Mouse (Mus musculus) heart, adult 2 months (tissue): ENCODE results near the gene Itln1. TPM values are rescaled to one million over a fixed set of nuclear protein-coding genes. Genes with fewer than 3 reads are reported as not detected.

Source experiments
- DNase-seq, 2 experiments: peaks; one replicate each; pipeline ENCODE4 v3.0.0; 2021
- H3K27ac ChIP-seq: fragments of 200-600 bp; 2 replicates; pipeline ENCODE4 v1.8.1; 2022
- H3K27me3 ChIP-seq: fragments of 200-500 bp; 2 replicates; pipeline ENCODE4 v1.6.1; 2012; ENCODE audit warnings: mild to moderate bottlenecking, low read length, inconsistent platforms, mixed read lengths; ENCODE audit not compliant: control insufficient read depth, insufficient read depth
- H3K36me3 ChIP-seq: fragments of 200-500 bp; 2 replicates; pipeline ENCODE4 v1.6.1; 2012; ENCODE audit warnings: low read length, inconsistent platforms; ENCODE audit not compliant: control insufficient read depth, insufficient read depth
- H3K4me1 ChIP-seq: fragments of 200-500 bp; 2 replicates; pipeline ENCODE4 v1.6.1; 2011; ENCODE audit warnings: low read length; ENCODE audit not compliant: control insufficient read depth, insufficient read depth
- H3K4me3 ChIP-seq: fragments of 200-600 bp; 2 replicates; pipeline ENCODE4 v1.8.1; 2022
- H3K79me2 ChIP-seq: fragments of 200-500 bp; replicated peaks from 2 replicates; pipeline ENCODE4 v1.6.1; 2012; ENCODE audit warnings: mild to moderate bottlenecking, inconsistent platforms, low read length, moderate library complexity, mixed read lengths; ENCODE audit not compliant: control insufficient read depth, insufficient read depth
- H3K9ac ChIP-seq: fragments of 200-500 bp; 2 replicates; pipeline ENCODE4 v1.6.1; 2012; ENCODE audit warnings: low read depth, mild to moderate bottlenecking, control low read depth, inconsistent platforms, low read length, mixed read lengths
- CTCF ChIP-seq: fragments of 200-600 bp; IDR thresholded peaks from 2 replicates; pipeline ENCODE4 v1.8.1; 2022; ENCODE audit warnings: antibody characterized with exemption, mild to moderate bottlenecking, moderate library complexity
- EP300 ChIP-seq: fragments of 200-500 bp; IDR thresholded peaks from 2 replicates; pipeline ENCODE4 v1.6.1; 2011; ENCODE audit warnings: low read depth, low read length, control low read depth; ENCODE audit not compliant: insufficient read depth
- POLR2A ChIP-seq: fragments of 200-500 bp; IDR thresholded peaks from 2 replicates; pipeline ENCODE4 v1.6.1; 2011; ENCODE audit warnings: mild to moderate bottlenecking, low read depth, low read length, control low read depth; ENCODE audit not compliant: insufficient read depth
- whole genome bisulfite sequencing: fragments of 180-500 bp; shearing (Covaris S2); methylation state at CpG from one replicate; pipeline ENCODE4 v1.1.7; 2018; 5-methylcytosine and 5-hydroxymethylcytosine counted together
- intact Hi-C: fragments of 180-260 bp; cut with DNase I; formaldehyde crosslinking; loops from one replicate; pipeline ENCODE4 v1.15.1; 2025
- long read RNA-seq: library from polyadenylated mRNA; stranded (forward); transcript quantifications from one replicate; pipeline ENCODE4 v2.0.0, GENCODE M21; 2021
- polyA plus RNA-seq: library from polyadenylated mRNA; depleted of rRNA; stranded (reverse); fragments of >200 nt; gene quantifications from 2 replicates; pipeline ENCODE4 v1.2.3, GENCODE M21; 2012; rRNA removed
- total RNA-seq, 2 experiments: library from RNA; stranded (reverse); gene quantifications; 2 replicates each; pipeline ENCODE4 v1.2.3; 2021

Itln1 gene
- total RNA-seq: not detected
- 0.16 TPM in 1 of 2 replicates, not detected in the other for polyA plus RNA-seq
- long read RNA-seq: 0 reads

- no peak for TF ChIP-seq POLR2A
- no peak for TF ChIP-seq CTCF
- no peak for TF ChIP-seq EP300
- no peak within 1 kb of the TSS for H3K9ac ChIP-seq
- intact Hi-C loops: no loop called here
- DNase-seq: no peak
- no peaks in the 10 kb centered on the region for H3K4me1 ChIP-seq
- no peaks in the 10 kb centered on the region for H3K36me3 ChIP-seq
- H3K4me3 ChIP-seq: no peak within 1 kb of the TSS
- 81% methylated on average over 1 of the region's 1 CpGs for WGBS
- H3K27ac ChIP-seq: no peak within 1 kb of the TSS
- H3K79me2 ChIP-seq: no peaks in the 10 kb centered on the region
- no peaks in the 10 kb centered on the region for H3K27me3 ChIP-seq
Measured at GRCm38 (mm10) chr1:171535194-171535593, at the start of gene Itln1. Gene Itln1, minus strand, starts transcription at chr1:171535294.

GRCm38 (mm10) chr1:171584584-171584983, 49.5 kb upstream of the Itln1 start:
- intact Hi-C loops: no loop called here
- H3K4me1 ChIP-seq: no peaks in the 10 kb centered on the region
- TF ChIP-seq CTCF (no peak), EP300 (no peak), POLR2A (no peak)
- no peak overlapping the region for H3K9ac ChIP-seq
- no peak overlapping the region for H3K27ac ChIP-seq
- H3K36me3 ChIP-seq: no peaks in the 10 kb centered on the region
- no peaks in the 10 kb centered on the region for H3K79me2 ChIP-seq
- no peaks in the 10 kb centered on the region for H3K27me3 ChIP-seq
- H3K4me3 ChIP-seq: no peak overlapping the region
- no peak for DNase-seq
- WGBS: 44% methylated on average over 2 of the region's 2 CpGs

GRCm38 (mm10) chr1:171577168-171577567, 42.1 kb upstream of the Itln1 start:
- Histone ChIP-seq H3K9ac (no peak overlapping the region), H3K4me1 (peaks cover 3% of the 10 kb centered on the region), H3K27ac (no peak overlapping the region), H3K79me2 (no peaks in the 10 kb centered on the region), H3K4me3 (no peak overlapping the region), H3K36me3 (no peaks in the 10 kb centered on the region; the same call in 1 of the 2 replicates), H3K27me3 (no peaks in the 10 kb centered on the region)
- 86% methylated on average over 7 of the region's 7 CpGs for WGBS
- DNase-seq: no peak
- no peak for TF ChIP-seq EP300
- TF ChIP-seq POLR2A: no peak
- TF ChIP-seq CTCF: no peak
- intact Hi-C loops: no loop called here

DNA sequence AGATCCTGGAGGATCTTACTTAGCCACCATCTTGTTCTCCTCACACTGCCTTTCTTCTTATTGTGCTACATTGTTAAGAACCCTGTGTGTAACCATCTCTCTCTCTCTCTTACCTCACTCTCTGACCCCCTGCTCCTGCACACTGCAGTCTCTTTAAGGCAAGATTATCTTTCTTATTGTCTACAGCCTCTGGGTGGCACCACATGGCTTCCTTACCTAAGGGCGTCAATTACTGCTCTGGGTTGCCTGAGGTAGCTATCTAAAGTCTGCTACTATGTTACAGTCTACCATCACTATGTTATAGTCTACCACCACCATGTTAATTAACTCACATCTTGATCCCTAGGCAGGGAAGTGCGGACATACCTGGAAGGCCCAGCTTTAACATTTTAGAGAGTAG, 33.3 kb upstream of the Itln1 start:
- intact Hi-C loops: loop anchor here (5.0 kb wide), 1 partner anchor 246 kb away; no protein-coding TSS in a partner anchor
- H3K79me2 ChIP-seq: no peaks in the 10 kb centered on the region

DNA sequence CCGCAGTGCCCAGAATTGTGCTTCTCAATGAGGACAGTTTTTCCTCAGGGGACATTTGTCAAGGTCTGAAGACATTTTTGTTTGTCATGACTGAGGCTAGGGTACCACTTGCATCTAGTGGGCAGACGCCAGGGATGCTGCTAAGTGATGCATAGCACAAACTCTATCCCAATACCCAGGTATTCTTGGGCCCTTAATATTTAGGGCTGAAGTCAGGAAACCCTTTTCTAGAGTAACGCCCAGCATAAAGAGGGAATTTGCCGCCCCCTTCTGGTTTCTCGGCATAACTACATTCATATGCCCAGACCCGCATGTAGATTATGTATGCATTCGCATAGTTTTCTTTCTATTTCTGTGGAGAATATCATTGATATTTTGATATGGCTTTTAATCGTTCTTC, 31.7 kb upstream of the Itln1 start:
- no peak overlapping the region for H3K27ac ChIP-seq
- no peaks in the 10 kb centered on the region for H3K36me3 ChIP-seq
- H3K79me2 ChIP-seq: no peaks in the 10 kb centered on the region
- H3K9ac ChIP-seq: no peak overlapping the region
- no peaks in the 10 kb centered on the region for H3K27me3 ChIP-seq
- no peaks in the 10 kb centered on the region for H3K4me1 ChIP-seq
- TF ChIP-seq CTCF (peak; percentile 91), EP300 (no peak), POLR2A (no peak)
- intact Hi-C loops: loop anchor here (1.0 to 5.0 kb wide), 3 partner anchors 62 to 244 kb away; partner anchors contain the start of gene Klhdc9
- H3K4me3 ChIP-seq: no peak overlapping the region
- 22% methylated on average over 8 of the region's 8 CpGs for WGBS
- DNase-seq: peak; percentile 44 to 51

More for the DNA sequence above, 33.3 kb upstream of the Itln1 start:
- H3K9ac ChIP-seq: no peak overlapping the region
- DNase-seq: no peak
- no peaks in the 10 kb centered on the region for H3K4me1 ChIP-seq
- TF ChIP-seq POLR2A: no peak
- TF ChIP-seq CTCF: no peak
- no peak for TF ChIP-seq EP300
- no peak overlapping the region for H3K4me3 ChIP-seq
- no peaks in the 10 kb centered on the region for H3K36me3 ChIP-seq
- 59% methylated on average over 2 of the region's 2 CpGs for WGBS
- H3K27me3 ChIP-seq: no peaks in the 10 kb centered on the region
- no peak overlapping the region for H3K27ac ChIP-seq

DNA sequence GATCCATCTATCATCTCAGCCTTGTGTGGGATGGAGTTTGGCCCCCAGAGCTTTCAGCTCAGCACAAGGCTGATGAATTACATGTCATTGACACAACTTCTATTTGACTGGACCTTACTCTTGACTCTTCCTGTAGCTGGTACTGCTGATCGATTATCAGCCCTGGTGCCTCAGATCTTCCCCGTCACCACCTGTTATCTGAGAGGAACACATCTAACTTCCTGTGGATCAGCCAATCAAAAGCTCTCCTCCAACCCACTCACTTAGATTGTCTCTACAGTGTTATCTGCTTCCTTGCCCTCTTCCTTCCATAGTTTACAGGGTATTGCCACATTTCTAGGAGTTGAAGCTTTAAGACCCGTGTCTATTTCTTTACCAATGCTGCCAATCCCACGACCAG, 30.8 kb upstream of the Itln1 start:
- H3K79me2 ChIP-seq: no peaks in the 10 kb centered on the region
- no peak for DNase-seq
- H3K4me1 ChIP-seq: no peaks in the 10 kb centered on the region
- no peak overlapping the region for H3K9ac ChIP-seq
- no peak overlapping the region for H3K27ac ChIP-seq
- 31% methylated on average over 4 of the region's 4 CpGs for WGBS
- no peaks in the 10 kb centered on the region for H3K36me3 ChIP-seq
- intact Hi-C loops: loop anchor here (1.0 to 5.0 kb wide), 3 partner anchors 62 to 244 kb away; partner anchors contain the start of gene Klhdc9
- H3K27me3 ChIP-seq: no peaks in the 10 kb centered on the region
- TF ChIP-seq POLR2A (no peak), EP300 (no peak), CTCF (no peak)
- H3K4me3 ChIP-seq: no peak overlapping the region
